Mouse (Mus musculus) ES-Bruce4 (cell line): Measurements from ENCODE around the gene N4bp2l1. TPM values are rescaled to one million over a fixed set of nuclear protein-coding genes. Genes with fewer than 3 reads are reported as not detected.

ENCODE experiments used
- H3K27ac ChIP-seq: 2 replicates; pipeline ENCODE4 v1.5.1; 2012; ENCODE audit warnings: low read length, inconsistent platforms; ENCODE audit not compliant: insufficient read depth
- H3K27me3 ChIP-seq: 2 replicates; pipeline ENCODE4 v1.6.1; 2012; ENCODE audit warnings: mild to moderate bottlenecking, low read length, inconsistent platforms; ENCODE audit not compliant: control insufficient read depth, poor library complexity, insufficient read depth, severe bottlenecking
- H3K36me3 ChIP-seq: 2 replicates; pipeline ENCODE4 v1.6.1; 2012; ENCODE audit warnings: inconsistent platforms, mild to moderate bottlenecking, low read length, moderate library complexity; ENCODE audit not compliant: control insufficient read depth, poor library complexity, insufficient read depth, severe bottlenecking
- H3K4me1 ChIP-seq: one replicate; pipeline ENCODE4 v1.8.1; 2011; ENCODE audit warnings: low read length; ENCODE audit not compliant: control insufficient read depth, insufficient read depth
- H3K4me3 ChIP-seq: 2 replicates; pipeline ENCODE4 v1.5.1; 2011; ENCODE audit warnings: low read depth, mild to moderate bottlenecking, low read length
- H3K9ac ChIP-seq: 2 replicates; pipeline ENCODE4 v1.6.1; 2012; ENCODE audit warnings: low read depth, mild to moderate bottlenecking, inconsistent platforms; ENCODE audit not compliant: poor library complexity, severe bottlenecking
- H3K9me3 ChIP-seq: replicated peaks from 2 replicates; pipeline ENCODE4 v1.6.1; 2012; ENCODE audit warnings: mild to moderate bottlenecking, low read length, inconsistent platforms; ENCODE audit not compliant: control insufficient read depth, poor library complexity, insufficient read depth, severe bottlenecking
- CTCF ChIP-seq: IDR thresholded peaks from one replicate; pipeline ENCODE4 v1.8.1; 2011; ENCODE audit warnings: low read depth, low read length
- EP300 ChIP-seq: IDR thresholded peaks from 2 replicates; pipeline ENCODE4 v1.6.1; 2011; ENCODE audit warnings: low read depth, low read length; ENCODE audit not compliant: insufficient read depth
- POLR2A ChIP-seq: IDR thresholded peaks from one replicate; pipeline ENCODE4 v1.8.1; 2011; ENCODE audit warnings: low read length; ENCODE audit not compliant: insufficient read depth
- polyA plus RNA-seq: library from polyadenylated mRNA; stranded (reverse); fragments of >200 nt; gene quantifications from 2 replicates; pipeline ENCODE4 v1.2.4, GENCODE M21; 2011; ENCODE audit warnings: low read depth; ENCODE audit not compliant: missing spikeins, insufficient read depth, insufficient read length

The N4bp2l1 gene
- polyA plus RNA-seq, 1 experiment, result 8.2 TPM

GRCm38 (mm10) chr5:150589945-150590344 lies 7.0 kb downstream of the N4bp2l1 start:
- Histone ChIP-seq H3K36me3 (no peaks in the 10 kb centered on the region), H3K27me3 (no peaks in the 10 kb centered on the region), H3K9ac (no peak overlapping the region), H3K4me3 (no peak overlapping the region), H3K27ac (no peak overlapping the region), H3K9me3 (no peaks in the 10 kb centered on the region), H3K4me1 (no peaks in the 10 kb centered on the region)
- TF ChIP-seq EP300, result no peak
- TF ChIP-seq POLR2A, result no peak
- no peak for TF ChIP-seq CTCF

DNA sequence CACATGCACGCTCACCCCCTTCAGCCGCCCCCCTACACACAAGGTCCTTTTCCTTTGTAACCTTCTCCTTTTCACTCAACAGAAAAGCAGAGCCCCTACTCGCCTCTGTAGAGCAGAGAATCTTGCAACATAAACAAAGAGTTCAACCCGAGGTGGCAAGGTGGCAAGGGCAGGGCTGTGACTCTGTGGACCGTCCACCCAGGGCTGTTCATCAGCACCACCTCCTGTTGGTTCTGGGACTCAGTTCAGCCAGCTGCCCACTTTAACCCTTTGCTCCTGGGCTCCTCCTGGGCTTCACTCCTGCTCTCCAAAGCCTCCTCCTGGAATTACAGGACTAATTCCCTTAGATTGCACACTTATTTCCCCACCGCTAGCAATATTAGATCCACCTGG lies 12.7 kb downstream of the N4bp2l1 start:
- H3K9ac ChIP-seq, result no peak overlapping the region
- H3K27me3 ChIP-seq, result no peaks in the 10 kb centered on the region
- H3K27ac ChIP-seq, result no peak overlapping the region
- H3K9me3 ChIP-seq, result no peaks in the 10 kb centered on the region
- H3K4me3 ChIP-seq, result no peak overlapping the region
- H3K4me1 ChIP-seq, result no peaks in the 10 kb centered on the region
- no peaks in the 10 kb centered on the region for H3K36me3 ChIP-seq
- TF ChIP-seq EP300 (no peak), CTCF (no peak), POLR2A (no peak)

DNA sequence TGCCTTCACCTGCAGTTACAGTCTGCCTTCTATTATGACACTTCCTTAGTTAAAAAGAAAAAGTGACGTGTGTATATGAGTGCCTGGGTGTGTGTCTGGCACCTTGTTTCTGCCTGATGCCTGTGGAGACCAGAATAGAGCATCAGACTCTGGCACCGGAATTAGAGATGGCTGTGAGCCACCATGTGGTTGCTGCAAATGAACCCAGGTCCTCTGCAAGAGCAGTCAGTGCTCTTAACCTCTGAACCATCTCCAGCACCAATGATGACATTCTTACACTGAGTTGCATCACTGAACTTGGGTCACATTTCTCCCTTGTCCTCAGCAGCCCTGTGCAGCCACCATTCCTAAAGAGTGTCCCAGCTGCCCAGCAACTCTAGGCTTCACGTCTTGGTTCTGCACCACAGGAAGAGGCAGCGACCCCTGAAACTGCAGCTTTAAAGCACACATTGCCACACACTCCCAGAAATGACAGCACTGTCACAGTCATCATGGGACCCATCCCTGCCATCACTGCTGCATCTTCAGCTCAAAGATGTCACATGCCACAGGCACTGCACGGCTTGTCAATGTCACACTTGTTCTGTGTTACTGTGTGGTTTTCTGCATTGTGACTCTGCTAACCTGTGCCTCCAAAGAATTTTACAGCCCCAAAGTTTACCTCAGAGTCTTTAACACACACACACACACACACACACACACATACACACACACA lies 13.2 kb downstream of the N4bp2l1 start:
- Histone ChIP-seq H3K4me3 (no peak overlapping the region), H3K9me3 (no peaks in the 10 kb centered on the region), H3K9ac (no peak overlapping the region), H3K27me3 (no peaks in the 10 kb centered on the region), H3K4me1 (no peaks in the 10 kb centered on the region), H3K36me3 (no peaks in the 10 kb centered on the region), H3K27ac (no peak overlapping the region)
- TF ChIP-seq EP300, result no peak
- no peak for TF ChIP-seq POLR2A
- TF ChIP-seq CTCF, result no peak

DNA sequence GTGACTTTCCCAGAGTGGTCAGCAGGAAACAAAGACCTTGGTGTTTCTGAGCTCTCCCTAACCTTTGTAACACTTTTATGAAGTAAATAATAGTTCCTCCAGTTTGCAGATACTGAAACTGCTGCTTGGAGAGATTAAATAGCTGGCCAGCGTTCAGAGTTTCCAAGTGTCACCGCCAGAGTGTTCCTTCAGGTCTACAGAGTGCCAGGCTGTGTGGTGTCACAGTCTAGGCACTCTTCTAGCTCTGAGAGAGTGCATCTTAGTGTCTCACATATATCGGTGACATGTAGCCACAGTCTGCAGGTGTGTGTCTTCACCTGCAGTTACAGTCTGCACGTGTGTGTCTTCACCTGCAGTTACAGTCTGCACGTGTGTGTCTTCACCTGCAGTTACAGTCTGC lies 13.8 kb downstream of the N4bp2l1 start:
- H3K9me3 ChIP-seq, result no peaks in the 10 kb centered on the region
- H3K4me3 ChIP-seq, result no peak overlapping the region
- no peak overlapping the region for H3K9ac ChIP-seq
- H3K36me3 ChIP-seq, result no peaks in the 10 kb centered on the region
- no peak overlapping the region for H3K27ac ChIP-seq
- H3K27me3 ChIP-seq, result no peaks in the 10 kb centered on the region
- TF ChIP-seq CTCF (no peak), POLR2A (no peak), EP300 (no peak)
- no peaks in the 10 kb centered on the region for H3K4me1 ChIP-seq

GRCm38 (mm10) chr5:150581180-150581579 lies 15.8 kb downstream of the N4bp2l1 start:
- TF ChIP-seq CTCF (no peak), POLR2A (no peak), EP300 (no peak)
- H3K9me3 ChIP-seq, result no peaks in the 10 kb centered on the region
- no peak overlapping the region for H3K27ac ChIP-seq
- no peaks in the 10 kb centered on the region for H3K27me3 ChIP-seq
- H3K4me3 ChIP-seq, result no peak overlapping the region
- no peak overlapping the region for H3K9ac ChIP-seq
- H3K4me1 ChIP-seq, result no peaks in the 10 kb centered on the region
- H3K36me3 ChIP-seq, result no peaks in the 10 kb centered on the region

- Histone ChIP-seq H3K27ac (no peak overlapping the region), H3K4me3 (no peak overlapping the region), H3K9me3 (no peaks in the 10 kb centered on the region), H3K27me3 (no peaks in the 10 kb centered on the region), H3K36me3 (no peaks in the 10 kb centered on the region), H3K9ac (no peak overlapping the region), H3K4me1 (no peaks in the 10 kb centered on the region)
- TF ChIP-seq POLR2A (no peak), EP300 (no peak), CTCF (no peak)
Measured at GRCm38 (mm10) chr5:150578613-150579171, 18.3 kb downstream of the N4bp2l1 start.
